Mouse (Mus musculus): ENCODE results near the gene Kansl1.

DNA sequence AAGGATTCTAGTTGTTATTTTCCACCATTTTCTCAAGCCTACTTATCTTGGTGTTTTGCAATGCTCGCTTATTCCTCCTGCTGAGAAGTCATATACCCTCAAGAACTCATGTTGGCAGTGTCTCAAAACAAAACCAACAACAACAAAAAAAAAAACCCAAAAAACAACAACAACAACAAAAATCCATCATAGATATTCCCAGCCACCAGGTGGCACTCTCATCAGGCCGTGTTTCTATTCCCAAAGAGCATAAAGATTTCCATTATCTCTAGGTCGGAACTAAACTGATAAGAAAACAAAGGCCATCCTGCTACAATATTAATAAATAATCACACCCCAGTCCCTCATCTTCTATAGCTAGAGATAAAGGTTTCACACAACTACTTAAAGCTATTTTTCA lies 121.7 kb downstream of the Kansl1 start:
- TF ChIP-seq POLR2A (IDR thresholded peaks at IDR 0.05; ENCODE audit: control insufficient read depth, low read depth, low read length) (no peak), CTCF (IDR thresholded peaks at IDR 0.05; ENCODE audit: control insufficient read depth, insufficient read depth, insufficient replicate concordance, low read depth, low read length) (no peak)
